Mouse (Mus musculus) ES-CJ7 (cell line): ENCODE data around the gene Col6a2.

Source experiments
- DNase-seq: peaks from one replicate; pipeline ENCODE4 v3.0.0; 2011; ENCODE audit warnings: low read depth, low spot score

Col6a2 gene

DNA sequence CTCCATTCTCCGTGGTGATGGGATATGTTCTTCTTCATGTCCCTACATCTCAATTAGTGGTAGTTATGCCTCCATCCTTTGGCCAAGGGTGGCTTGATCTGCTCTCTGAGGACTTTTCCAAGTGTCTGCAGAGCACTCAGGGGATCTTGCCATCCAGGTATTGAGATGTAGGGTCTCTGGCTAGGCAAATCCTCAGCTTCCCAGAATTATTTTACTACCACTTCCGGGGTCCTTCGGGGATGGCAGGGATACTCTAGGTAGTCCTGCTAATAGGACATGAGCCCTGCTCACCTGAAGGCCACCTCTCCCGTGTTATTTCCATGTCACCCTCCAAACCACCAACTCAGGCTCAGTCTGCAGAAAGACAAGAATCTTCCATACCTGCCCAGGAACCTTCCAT, 13.2 kb upstream of the Col6a2 start:
- no peak for DNase-seq

DNA sequence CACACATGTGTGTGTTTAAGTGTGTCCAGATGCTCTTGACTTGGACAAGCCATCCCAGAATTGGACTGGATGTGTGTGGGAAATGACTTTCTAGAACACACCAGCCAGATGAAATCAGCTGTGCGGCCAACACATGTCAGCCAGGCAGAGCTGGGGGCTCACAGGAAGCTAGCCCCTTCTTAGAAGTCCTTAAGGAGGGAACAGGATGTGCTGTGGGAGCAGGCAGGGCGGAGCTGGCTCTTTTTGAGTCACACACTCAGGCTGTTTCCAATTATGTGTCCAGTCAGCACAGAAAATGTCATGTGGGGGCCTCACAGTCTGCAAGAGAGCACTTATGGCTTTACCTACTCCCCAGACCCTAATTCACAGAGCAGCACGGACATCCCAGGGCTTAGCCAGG, 12.6 kb upstream of the Col6a2 start:
- DNase-seq, result no peak

DNA sequence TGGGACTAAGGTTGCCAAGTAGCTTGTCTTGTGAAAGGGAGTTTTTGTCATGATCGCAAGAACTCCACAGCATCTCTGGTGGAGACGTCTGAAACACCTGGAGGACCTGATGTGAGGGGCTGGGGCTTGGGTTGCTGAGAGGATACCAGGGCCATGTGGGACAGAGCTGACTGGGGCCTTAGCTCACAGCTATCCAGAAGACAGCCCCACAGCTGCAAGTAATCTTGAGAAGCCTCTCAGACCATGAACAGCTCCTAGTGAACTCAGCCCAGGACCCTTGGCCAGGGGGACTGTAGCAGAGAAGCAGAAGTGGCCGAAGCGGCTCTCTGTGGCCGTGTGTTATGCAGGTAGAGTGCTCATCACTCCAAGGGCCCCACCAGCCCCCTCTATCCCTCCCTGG, 11.2 kb upstream of the Col6a2 start:
- no peak for DNase-seq

DNA sequence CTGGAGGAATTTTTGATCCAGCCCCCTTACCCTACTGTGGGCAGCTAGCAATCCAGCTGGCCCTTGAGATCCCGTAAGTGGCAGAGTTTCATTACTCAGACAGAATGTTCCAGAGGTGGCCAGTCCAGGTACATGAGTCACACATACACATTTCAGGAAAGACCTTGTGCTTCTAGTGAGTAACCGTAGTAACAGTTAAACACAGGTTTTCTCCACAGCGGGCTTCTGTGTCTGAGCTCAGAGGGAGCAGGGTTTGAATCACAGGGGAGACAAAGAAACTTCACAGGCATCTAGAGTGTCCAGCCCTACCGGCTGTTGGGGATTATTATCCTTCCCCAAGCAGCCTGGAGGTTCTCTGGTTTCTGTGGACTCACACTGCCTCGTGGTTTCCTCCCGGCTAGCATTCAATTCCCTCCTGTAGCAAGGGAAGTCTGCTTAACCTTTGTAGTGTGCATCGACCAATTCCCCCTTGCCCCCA, 10.7 kb upstream of the Col6a2 start:
- no peak for DNase-seq

DNA sequence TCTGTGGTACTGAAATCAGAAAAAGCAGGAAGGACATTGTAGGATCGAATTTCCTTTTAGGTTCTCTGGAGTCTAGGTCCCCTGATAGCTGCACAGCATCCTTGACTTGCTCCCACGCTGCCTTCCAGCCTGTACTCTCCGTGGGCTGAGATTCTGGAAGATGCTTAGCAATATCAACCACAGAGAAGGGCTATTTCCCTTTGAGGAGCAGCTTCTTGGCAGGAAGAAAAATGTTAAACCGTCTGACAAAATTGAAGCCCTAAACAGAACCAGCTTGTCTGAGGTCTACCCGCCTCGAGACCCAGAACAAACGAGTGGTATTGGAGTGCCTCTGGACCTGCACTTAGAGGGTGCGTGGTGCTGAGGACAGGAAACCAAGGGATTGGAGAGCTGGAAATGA, 9.2 kb upstream of the Col6a2 start:
- no peak for DNase-seq

DNA sequence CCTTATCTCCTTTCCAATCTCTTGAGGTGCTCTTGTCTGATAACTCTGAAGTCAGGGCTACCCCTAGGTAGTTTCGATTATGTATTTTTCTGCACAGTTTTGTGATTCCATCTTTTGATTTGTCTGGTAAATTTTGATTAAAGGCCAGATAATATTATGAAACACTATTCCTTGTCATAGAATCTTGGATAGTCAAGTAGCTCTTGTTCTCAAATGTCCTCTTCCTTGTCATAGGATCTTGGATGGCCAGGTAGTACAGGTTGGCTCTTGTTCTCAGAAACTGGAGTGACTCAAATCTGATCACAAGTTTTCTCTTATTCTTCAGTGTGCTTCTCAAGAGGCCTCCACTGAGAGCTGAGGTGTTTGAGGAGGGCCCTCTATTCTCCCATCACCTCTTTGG, 7.2 kb upstream of the Col6a2 start:
- DNase-seq, result no peak

DNA sequence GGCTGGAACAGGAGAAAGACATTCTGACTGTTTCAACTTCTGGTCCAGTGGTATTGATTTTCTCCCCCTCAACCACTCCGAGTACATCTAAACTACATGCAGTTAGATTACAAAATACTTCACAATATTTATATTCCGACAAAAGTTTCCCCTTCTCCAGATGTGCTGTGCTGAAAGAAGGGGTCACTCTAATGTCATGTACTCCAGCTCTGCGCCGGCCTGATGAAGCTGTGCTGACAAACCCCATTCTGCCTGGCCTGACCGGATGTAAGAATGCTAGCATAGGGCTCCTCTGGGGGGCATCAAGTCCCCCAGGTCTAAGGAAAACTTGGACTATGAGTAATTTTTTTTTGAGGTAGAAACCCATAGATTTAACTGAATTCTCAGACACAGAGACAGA, 4.3 kb upstream of the Col6a2 start:
- no peak for DNase-seq

DNA sequence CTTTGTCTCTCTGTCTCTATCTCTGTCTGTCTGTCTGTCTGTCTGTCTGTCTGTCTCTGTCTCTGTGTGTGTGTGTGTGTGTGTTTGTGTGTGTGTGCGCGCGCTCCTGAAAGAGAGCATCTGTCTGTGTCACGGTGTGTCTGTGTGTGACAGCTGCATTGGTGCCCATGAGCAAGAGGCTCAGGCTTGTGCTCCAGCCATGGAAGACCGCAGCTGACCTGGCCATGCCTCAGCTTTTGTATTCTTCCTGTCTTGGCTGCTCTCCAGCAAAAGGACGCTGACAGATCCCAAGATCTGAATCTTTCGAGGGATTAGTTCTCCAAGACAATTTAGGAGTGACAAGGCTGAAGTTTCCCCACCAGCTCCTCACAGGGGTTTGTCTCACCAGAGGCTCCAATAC, 1.5 kb upstream of the Col6a2 start:
- no peak for DNase-seq

DNA sequence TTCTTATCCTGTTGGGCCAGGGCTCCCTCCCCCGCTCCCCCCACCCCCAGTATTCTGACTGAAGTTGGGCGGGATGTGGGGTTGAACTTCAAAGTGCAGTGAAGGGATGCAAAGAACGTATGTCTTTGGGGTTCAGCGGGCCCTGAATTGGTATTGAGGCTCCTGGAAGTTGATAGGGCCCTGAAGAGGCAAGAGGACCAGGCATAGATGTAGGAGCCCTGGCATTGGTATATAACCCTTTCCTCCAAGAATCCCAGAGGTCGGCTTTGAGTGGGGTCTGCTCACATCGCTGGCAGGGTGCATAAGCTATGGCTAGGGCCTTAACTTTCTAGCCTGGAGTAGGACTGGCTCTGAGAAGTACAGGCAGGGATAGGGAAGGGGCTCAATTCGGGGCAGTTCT, 304 bp upstream of the Col6a2 start:
- DNase-seq, result no peak

DNA sequence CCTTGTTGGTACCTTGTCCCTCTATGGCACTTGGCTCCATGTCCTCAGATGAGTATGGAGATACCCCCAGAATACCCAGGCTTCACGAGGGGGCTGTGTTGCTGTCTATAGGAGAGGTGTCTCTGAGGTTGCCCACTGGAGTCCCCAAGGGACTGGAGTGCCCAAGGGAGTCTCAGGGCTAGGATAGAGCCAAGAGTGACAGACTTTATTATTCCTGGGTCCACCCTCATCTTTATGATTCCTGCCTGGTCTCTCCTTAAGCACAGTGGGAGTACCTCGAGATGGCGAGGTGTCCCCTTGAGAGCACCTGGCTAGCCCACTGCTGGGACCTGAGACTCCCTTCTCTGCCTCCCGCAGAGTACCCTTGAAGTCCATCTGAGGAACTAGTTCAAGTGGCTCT, 1.0 kb downstream of the Col6a2 start:
- no peak for DNase-seq

DNA sequence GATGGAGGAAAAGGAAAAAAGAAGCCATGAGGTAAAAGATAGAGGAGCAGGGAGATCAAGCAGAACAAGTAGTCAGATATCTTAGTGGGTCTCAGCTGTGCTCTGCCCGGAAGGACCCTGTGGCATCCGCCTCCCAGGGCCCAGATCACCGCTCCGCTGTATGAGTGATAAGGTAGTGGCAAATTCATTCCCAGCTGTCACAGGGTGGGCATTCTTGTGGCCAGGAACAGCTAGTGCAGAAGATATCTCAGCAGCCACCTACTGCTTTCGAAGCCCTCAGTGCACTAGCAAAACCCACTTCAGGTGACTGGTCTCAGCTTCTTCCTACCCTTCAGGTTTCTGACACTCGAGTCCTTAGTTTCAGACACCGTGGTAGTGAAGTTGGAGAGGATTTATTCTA, 11.0 kb downstream of the Col6a2 start:
- no peak for DNase-seq

DNA sequence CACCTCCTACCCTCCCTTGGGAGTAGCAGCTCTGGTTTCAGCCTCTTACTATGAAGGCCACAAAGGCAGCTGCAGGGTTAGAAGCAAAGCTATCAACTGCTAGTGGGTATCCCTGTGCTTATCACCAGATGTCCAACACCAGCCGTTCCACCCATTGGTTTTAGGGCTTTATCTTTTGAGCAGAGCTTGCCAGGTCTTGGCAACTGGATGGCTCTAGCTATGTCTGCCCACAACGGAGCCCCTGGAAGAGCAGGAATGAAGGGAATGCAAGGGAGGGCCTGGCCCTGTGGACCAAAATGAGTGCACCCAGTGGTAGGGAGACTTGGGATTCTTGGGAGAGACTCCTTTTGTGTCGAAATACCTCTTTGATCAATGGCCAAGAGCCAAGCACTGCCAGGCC, 20.7 kb downstream of the Col6a2 start:
- no peak for DNase-seq

DNA sequence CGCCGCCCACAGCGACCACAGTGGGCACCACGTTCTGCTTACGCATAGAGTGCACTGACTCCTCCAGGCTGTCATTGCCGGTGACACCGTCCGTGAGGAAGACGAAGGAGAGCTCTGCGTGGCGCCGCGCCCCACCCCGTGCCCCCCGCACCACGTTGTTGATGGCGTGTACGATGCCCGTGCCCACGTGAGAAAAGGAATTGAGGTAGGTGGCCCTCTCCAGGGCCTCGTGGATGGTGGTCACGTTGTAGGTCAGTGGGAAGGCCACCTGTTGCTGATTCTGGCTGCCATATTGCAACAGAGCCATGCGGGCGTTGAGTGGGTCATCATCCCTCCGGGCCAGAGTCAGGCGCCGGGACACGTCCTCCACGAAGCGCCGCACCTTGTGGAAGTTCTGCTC, 27.1 kb downstream of the Col6a2 start:
- DNase-seq, result no peak

DNA sequence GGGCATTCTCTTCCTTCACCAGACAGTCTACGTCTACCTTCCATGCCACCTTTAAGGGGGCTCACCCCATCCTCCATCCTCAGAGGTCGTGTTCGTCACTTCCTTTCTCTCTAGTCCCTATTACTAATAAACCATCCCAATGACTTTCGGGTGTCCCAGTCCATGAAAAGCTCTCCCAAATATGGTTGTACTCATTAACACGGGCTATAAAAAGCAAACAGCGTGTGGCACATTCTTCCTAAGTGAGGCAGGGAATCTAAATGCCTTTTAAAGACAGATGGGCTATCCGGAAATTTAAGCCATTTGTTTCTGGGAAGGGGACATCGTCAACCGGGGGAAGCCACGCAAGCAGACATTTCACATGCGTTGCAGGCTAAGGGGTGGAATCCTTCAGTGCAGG, 33.2 kb downstream of the Col6a2 start:
- no peak for DNase-seq

DNA sequence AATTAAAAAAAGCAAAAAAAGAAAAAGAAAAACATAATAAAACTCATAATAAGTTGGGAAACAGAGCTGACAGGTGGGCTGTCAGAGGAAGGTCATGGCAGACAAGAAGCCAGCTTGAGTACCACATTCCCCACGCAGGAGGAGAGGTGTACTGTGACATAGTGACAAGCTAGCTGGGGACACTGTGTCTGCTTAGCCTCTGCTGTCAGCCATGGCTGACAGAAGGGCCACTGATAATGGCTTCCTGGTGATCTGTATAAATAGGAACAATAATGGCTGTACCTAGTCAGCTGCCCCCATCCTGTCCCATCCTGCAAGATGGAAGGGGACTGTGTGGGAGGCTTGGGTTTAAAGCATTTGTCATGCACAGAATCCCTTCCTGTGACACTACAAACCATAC, 37.2 kb downstream of the Col6a2 start:
- DNase-seq, result no peak

DNA sequence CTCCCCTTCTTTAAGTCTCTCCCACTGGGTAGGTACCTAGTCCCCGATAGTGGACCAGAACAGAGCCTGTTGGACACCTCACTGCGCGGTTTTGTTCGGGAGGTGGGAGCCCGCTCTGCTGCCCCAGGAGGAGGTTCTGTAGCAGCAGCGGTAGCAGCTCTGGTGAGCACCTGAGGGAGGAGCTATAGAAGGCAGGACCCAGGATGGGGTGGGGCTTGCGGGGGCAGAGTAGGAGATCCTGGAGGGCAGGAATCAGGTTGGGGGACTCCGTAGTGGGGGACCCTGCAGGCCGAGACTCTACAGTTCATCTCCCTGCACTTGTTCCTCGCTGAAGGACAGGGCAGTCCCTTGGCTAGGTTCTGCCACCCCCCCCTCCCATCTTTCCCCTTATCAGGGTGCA, 39.3 kb downstream of the Col6a2 start:
- DNase-seq, result no peak

DNA sequence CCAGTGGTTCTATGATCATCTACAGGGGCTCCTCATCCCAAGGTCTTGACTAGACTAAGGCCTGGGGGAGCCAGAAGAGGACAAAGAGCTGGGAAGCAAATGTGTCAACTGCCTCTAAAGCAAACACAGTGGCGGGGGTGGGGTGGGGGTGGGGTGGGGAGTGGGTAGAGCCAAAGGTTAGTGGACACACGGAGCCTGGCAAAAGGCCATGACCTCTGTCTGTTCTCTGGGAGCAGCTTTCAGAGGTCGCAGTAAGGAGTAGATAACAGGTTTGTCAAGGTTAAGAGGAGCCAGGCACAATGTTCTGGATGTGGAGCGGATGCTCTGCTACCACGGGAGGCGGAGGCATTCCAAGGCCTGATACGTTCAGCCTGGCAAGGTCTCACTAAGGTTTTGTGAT, 46.5 kb downstream of the Col6a2 start:
- DNase-seq, result no peak

DNA sequence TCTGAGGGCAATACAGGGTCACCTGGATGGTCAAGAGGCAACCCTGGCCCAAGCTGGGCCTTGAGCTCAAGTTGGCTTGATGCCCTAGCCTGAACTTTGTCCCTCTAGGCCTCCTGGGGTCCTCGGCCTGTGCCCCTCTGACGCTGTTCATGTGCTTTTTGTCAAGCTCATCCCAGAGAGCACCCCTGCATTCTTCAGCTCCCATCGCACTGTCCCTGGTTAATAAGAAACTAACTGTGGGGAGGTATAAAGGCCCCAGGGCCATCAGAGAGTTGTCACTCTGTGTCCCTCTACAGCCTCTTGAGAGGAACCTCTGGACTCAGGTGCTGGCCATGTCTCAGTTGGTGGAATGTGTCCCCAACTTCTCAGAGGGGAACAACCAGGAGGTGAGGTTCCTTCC, 48.1 kb downstream of the Col6a2 start, which contains the start of gene Ftcd:
Gene Ftcd (plus strand): TSS at position 275 of the 400 bp plus-strand sequence.
- DNase-seq, result no peak

DNA sequence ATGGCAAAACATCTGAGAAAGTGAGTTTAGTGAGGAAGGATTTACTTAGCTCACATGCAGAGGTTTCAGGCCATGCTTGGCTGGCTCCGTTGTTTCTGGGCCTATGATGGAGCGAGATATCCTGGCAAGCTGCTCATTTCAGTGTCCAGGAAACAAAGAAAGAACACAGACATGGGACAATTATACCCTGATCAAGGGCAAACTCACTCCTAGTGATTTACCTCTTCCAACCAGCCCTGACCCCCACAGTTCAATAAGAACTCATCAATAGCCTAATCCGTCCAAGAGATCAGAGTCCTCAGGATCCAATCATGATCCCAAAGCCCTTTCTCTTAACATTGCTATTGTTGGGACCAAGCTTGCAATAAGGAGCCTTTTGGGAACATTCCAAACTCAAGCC, 51.3 kb downstream of the Col6a2 start:
- no peak for DNase-seq

DNA sequence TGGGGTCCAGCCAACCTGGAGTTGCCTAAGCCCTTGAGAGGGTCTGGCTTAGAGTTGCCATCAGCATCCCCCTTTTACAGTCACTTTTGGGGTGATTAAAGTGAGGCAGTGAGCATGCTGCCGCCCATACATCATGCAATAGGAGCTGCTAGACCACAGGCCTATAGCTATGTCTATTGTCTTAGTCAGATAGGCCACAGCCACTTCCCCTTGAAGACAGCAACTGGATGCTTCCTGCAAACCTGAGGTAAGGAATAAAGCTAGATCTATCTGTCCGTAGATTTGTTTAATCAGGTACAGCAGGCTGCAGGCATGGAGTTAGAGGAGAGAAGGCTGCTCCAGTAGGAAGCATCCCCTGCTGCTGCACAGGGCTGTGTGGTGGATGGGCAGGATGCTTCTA, 52.4 kb downstream of the Col6a2 start:
- no peak for DNase-seq

DNA sequence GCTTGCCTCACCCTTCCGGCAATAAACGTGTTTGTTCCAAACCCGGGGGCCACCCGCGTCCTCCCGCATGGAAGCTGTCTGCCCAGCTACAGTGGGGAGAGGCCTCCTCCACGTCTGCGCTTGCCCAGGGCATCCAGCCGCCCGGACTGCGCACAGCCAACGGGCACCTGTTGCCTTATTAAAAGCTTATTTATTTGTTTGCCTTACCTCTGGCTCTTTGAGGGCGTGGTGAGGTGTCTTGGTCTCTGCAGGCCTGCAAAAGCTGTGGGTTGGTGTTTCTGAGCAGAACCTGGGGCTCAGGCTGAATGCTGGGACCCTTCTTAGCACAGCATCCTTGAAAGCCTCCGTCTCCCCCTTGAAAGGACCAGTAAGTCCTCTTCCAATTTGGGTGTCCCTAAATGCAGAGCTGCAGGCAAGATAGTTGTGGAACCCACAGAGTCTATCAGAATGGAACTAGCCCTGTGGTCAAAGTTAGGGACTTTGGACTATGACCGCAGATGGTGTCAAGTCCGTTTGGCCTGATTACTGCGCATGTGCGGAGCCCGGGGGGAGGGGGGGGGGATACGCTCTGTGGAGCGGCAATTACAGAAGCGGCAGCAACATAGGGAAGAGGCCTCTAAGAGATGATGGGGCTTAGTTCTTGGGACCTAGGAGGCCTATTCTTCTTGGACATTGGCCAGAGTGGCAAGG, 53.3 kb downstream of the Col6a2 start:
- DNase-seq, result no peak

DNA sequence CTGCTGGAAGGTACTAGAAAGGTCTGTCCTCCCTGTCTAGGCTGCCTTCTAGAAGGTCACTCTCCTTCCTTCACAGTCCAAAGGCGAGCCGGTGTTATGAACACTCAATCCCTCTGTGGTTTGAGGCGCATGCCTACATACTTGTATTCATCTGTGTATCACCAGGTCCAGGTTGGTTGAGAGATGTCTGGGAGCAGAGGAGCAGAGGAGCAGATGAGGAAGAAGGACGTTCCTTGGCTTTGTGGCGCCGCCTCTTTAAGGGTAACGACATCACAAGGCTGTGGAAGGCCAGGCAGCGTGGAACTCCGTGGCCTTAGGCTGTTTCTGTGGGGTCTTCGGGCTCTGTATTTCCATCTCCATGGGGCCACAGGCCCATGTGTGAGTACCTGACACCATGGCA, 61.5 kb downstream of the Col6a2 start, which contains the start of gene Spatc1l:
Gene Spatc1l (plus strand): TSS at position 301 of the 400 bp plus-strand sequence.
- no peak for DNase-seq

DNA sequence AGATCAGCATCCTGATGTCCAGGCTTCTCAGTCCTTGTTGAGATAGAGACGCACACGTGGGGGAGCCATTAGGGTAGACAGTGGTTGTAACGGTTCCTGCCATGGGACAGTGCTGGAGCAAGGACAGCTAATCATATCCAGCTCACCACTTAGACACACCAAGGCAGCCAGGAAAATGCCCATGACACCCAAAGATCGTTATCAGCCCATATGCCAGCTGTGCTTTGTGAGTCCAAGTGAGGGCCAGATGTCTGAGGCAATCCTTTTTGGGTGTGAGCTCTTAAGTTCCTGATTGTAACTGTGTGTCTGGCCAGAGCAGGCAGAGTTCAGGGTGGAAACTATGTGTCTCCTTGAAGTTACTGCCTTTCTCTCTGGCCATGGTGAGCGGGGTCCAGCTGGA, 69.4 kb downstream of the Col6a2 start:
- no peak for DNase-seq

DNA sequence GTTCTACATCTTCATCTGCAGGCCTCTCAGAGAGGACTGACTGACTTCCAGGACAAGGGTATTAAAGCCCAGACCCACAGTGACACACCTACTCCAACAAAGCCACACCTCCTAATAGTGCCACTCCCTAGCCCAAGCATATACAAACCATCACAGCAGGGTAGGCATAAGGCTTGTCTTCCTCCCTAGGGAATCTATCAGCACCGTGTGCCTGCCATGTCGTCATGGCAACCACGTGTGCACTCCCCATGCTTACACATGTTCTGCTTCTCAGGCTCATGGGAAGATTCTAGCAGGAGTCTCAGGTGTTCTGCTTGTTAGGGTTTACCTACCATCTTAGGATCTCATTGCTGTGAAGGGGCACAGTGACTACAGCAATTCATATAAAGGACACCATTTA, 71.9 kb downstream of the Col6a2 start:
- DNase-seq, result no peak
